12 mouse cellular contexts compared by ENCODE assay signal in the genomic region with DNA sequence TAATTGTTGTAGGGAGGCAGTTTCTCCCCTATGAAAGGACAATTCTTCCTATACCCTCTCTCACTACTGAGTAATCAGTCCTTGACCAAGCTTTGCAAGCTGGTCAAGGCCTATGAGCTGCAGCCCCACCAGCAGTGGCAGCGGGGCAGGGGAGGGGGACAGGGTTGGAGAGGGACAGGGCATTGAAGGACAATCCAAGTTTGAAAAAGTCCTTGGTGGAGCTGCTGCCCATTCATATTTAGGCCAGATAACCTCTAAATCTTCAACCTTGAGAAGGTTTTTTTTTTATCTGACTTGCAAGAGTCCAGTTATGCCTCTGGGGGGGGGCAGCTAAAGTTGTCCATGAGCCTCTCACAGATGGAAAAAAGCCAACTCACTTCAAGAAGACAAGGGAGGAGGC.
"Had no signal": no experiment of that assay in that cellular context is flagged by ENCODE, and none has a peak within 500 bp of the region (broad histone marks: within the 10 kb centered on the region; RNA-seq: fewer than 3 reads in every experiment).

No protein-coding gene starts in this region.

- H3K4me3 ChIP-seq: layer of hippocampus, adult 2 months; limb, embryonic 13.5 days; midbrain, embryonic 12.5 days had no signal

- ATAC-seq: intestine, postnatal 0 days had no signal

- H3K9me3 ChIP-seq: limb, embryonic 13.5 days; midbrain, embryonic 12.5 days had no signal

- H3K27me3 ChIP-seq: limb, embryonic 13.5 days; midbrain, embryonic 12.5 days had no signal

- H3K27ac ChIP-seq: layer of hippocampus, adult 2 months; limb, embryonic 13.5 days; liver, embryonic 14.5 days; midbrain, embryonic 12.5 days; stomach, postnatal 0 days had no signal

- H3K4me2 ChIP-seq: limb, embryonic 13.5 days; midbrain, embryonic 12.5 days had no signal

- DNase-seq: kidney, adult 8-10 months; kidney, postnatal 36 days; lung, adult 18-20 months; right cerebral cortex, adult 18-20 months; thymus, adult 2 months; thymus, postnatal 25 days had no signal

- H3K36me3 ChIP-seq: limb, embryonic 13.5 days; midbrain, embryonic 12.5 days had no signal

- H3K9ac ChIP-seq: limb, embryonic 13.5 days; liver, embryonic 14.5 days; midbrain, embryonic 12.5 days had no signal
